Mouse (Mus musculus): ENCODE results near the gene Qtrt1.

- TF ChIP-seq CTCF (IDR thresholded peaks at IDR 0.05; ENCODE audit: insufficient read depth, low read length), result no peak
- TF ChIP-seq POLR2A (IDR thresholded peaks at IDR 0.05; ENCODE audit: borderline replicate concordance, extremely low read depth, low read depth, low read length), result no peak
Measured at GRCm38 (mm10) chr9:21428178-21428577, 16.5 kb downstream of the Qtrt1 start.

All from lung, adult 2 months (tissue).